Mouse (Mus musculus) heart, embryonic 16.5 days (tissue): ENCODE measurements around the gene Myh9. TPM values are rescaled to one million over a fixed set of nuclear protein-coding genes. Genes with fewer than 3 reads are reported as not detected.

Experiments
- ATAC-seq: fragments of 200-750 bp; cut with Nextera tagmentation; replicated peaks from 2 replicates; pipeline ENCODE4 v1.8.0; 2017; ENCODE audit warnings: moderate number of reproducible peaks; ENCODE audit not compliant: insufficient read depth, low FRiP score; ENCODE audit errors: extremely low read depth
- H3K27ac ChIP-seq: fragments of 300-500 bp; sonication (generic); 2 replicates; pipeline ENCODE4 v1.5.1; 2014; ENCODE audit warnings: mild to moderate bottlenecking, low read length, control low read depth, moderate library complexity
- H3K27me3 ChIP-seq: fragments of 300-500 bp; sonication (generic); 2 replicates; pipeline ENCODE4 v1.6.1; 2014; ENCODE audit warnings: low read length, mixed read lengths; ENCODE audit not compliant: control insufficient read depth, insufficient read depth
- H3K36me3 ChIP-seq: fragments of 300-500 bp; sonication (generic); 2 replicates; pipeline ENCODE4 v1.6.1; 2014; ENCODE audit not compliant: control insufficient read depth, insufficient read depth
- H3K4me1 ChIP-seq: fragments of 300-500 bp; sonication (generic); 2 replicates; pipeline ENCODE4 v1.6.1; 2014; ENCODE audit warnings: low read length, mixed read lengths; ENCODE audit not compliant: control insufficient read depth, insufficient read depth
- H3K4me2 ChIP-seq: fragments of 300-500 bp; sonication (generic); 2 replicates; pipeline ENCODE4 v1.6.1; 2014; ENCODE audit warnings: low read depth, mild to moderate bottlenecking, control low read depth, low read length
- H3K4me3 ChIP-seq: fragments of 300-500 bp; sonication (generic); 2 replicates; pipeline ENCODE4 v1.5.1; 2014; ENCODE audit warnings: mild to moderate bottlenecking, control low read depth, low read length
- H3K9ac ChIP-seq: fragments of 300-500 bp; sonication (generic); 2 replicates; pipeline ENCODE4 v1.6.1; 2014; ENCODE audit warnings: low read length, control low read depth
- H3K9me3 ChIP-seq: fragments of 300-500 bp; sonication (generic); replicated peaks from 2 replicates; pipeline ENCODE4 v1.6.1; 2016; ENCODE audit warnings: low read length; ENCODE audit not compliant: control insufficient read depth
- WGBS: fragments of 180-500 bp; shearing (Covaris S2); extraction: QIAGEN DNeasy Blood & Tissue Kit; methylation state at CpG from one replicate; pipeline ENCODE4 v1.1.7; 2014; 5-methylcytosine and 5-hydroxymethylcytosine counted together
- polyA plus RNA-seq: library from polyadenylated mRNA; unstranded; fragments of >200 nt; fragmentation: Nextera tagmentation; extraction: Ambion mirVana; gene quantifications from 2 replicates; pipeline ENCODE4 v1.2.1, GENCODE M21; 2015

Gene Myh9
- polyA plus RNA-seq, 1 experiment from 2014 or later = 22.8 TPM

- H3K4me1 ChIP-seq = no peaks in the 10 kb centered on the region; the same call in 1 of the 2 replicates
- no peaks in the 10 kb centered on the region for H3K27me3 ChIP-seq
- H3K36me3 ChIP-seq = peaks cover 20% of the 10 kb centered on the region
- H3K9me3 ChIP-seq = no peaks in the 10 kb centered on the region
- H3K27ac ChIP-seq = no peak within 1 kb of the TSS
- 5% methylated on average over 9 of the region's 9 CpGs for WGBS
- no peak within 1 kb of the TSS for H3K9ac ChIP-seq
- no peak within 1 kb of the TSS for H3K4me2 ChIP-seq
- ATAC-seq = no peak
- no peak within 1 kb of the TSS for H3K4me3 ChIP-seq
Observed at GRCm38 (mm10) chr15:77756848-77757247, 85.1 kb downstream of the Myh9 start, which contains the start of gene Apol8. Gene Apol8, minus strand, starts transcription at chr15:77757003.

- Histone ChIP-seq H3K36me3 (peaks cover 12% of the 10 kb centered on the region), H3K4me1 (no peaks in the 10 kb centered on the region; the same call in 1 of the 2 replicates), H3K27me3 (no peaks in the 10 kb centered on the region), H3K4me3 (no peak overlapping the region), H3K4me2 (no peak overlapping the region), H3K9me3 (no peaks in the 10 kb centered on the region), H3K9ac (no peak overlapping the region), H3K27ac (no peak overlapping the region)
- WGBS = 66% methylated on average over 2 of the region's 2 CpGs
- no peak for ATAC-seq
Observed at GRCm38 (mm10) chr15:77756081-77756480, 85.9 kb downstream of the Myh9 start.

- Histone ChIP-seq H3K36me3 (peaks cover 4% of the 10 kb centered on the region), H3K27me3 (no peaks in the 10 kb centered on the region), H3K4me1 (no peaks in the 10 kb centered on the region; the same call in 1 of the 2 replicates), H3K4me3 (no peak overlapping the region), H3K4me2 (no peak overlapping the region), H3K9ac (no peak overlapping the region), H3K9me3 (no peaks in the 10 kb centered on the region), H3K27ac (no peak overlapping the region)
- WGBS = 40% methylated on average over 1 of the region's 2 CpGs
- ATAC-seq = no peak
Observed at GRCm38 (mm10) chr15:77755132-77755531, 86.8 kb downstream of the Myh9 start.

- no peaks in the 10 kb centered on the region; the same call in 1 of the 2 replicates for H3K4me1 ChIP-seq
- no peak overlapping the region for H3K4me2 ChIP-seq
- H3K4me3 ChIP-seq = no peak overlapping the region
- WGBS = 51% methylated on average over 11 of the region's 11 CpGs
- no peak overlapping the region for H3K27ac ChIP-seq
- no peaks in the 10 kb centered on the region; the same call in 1 of the 2 replicates for H3K9me3 ChIP-seq
- no peak for ATAC-seq
- no peaks in the 10 kb centered on the region for H3K27me3 ChIP-seq
- H3K9ac ChIP-seq = no peak overlapping the region
- H3K36me3 ChIP-seq = no peaks in the 10 kb centered on the region
Observed at GRCm38 (mm10) chr15:77752443-77752842, 89.5 kb downstream of the Myh9 start.

GRCm38 (mm10) chr15:77750461-77750860 is 91.5 kb downstream of the Myh9 start:
- Histone ChIP-seq H3K27me3 (no peaks in the 10 kb centered on the region), H3K4me3 (no peak overlapping the region), H3K27ac (no peak overlapping the region), H3K4me1 (no peaks in the 10 kb centered on the region; the same call in 1 of the 2 replicates), H3K9ac (no peak overlapping the region), H3K4me2 (no peak overlapping the region), H3K9me3 (no peaks in the 10 kb centered on the region; the same call in 1 of the 2 replicates), H3K36me3 (no peaks in the 10 kb centered on the region)
- no peak for ATAC-seq
- WGBS = 31% methylated on average over 1 of the region's 1 CpGs

GRCm38 (mm10) chr15:77749717-77750116 is 92.3 kb downstream of the Myh9 start:
- H3K4me1 ChIP-seq = no peaks in the 10 kb centered on the region; the same call in 1 of the 2 replicates
- 86% methylated on average over 10 of the region's 10 CpGs for WGBS

GRCm38 (mm10) chr15:77748414-77748813 is 93.6 kb downstream of the Myh9 start:
- no peaks in the 10 kb centered on the region for H3K27me3 ChIP-seq
- ATAC-seq = no peak
- no peaks in the 10 kb centered on the region for H3K4me1 ChIP-seq
- 36% methylated on average over 3 of the region's 3 CpGs for WGBS
- H3K9ac ChIP-seq = no peak overlapping the region
- H3K36me3 ChIP-seq = no peaks in the 10 kb centered on the region
- H3K27ac ChIP-seq = no peak overlapping the region
- no peak overlapping the region for H3K4me2 ChIP-seq
- H3K4me3 ChIP-seq = no peak overlapping the region
- no peaks in the 10 kb centered on the region; the same call in 1 of the 2 replicates for H3K9me3 ChIP-seq

More at GRCm38 (mm10) chr15:77749717-77750116, 92.3 kb downstream of the Myh9 start:
- H3K4me2 ChIP-seq = no peak overlapping the region
- no peaks in the 10 kb centered on the region for H3K27me3 ChIP-seq
- H3K4me3 ChIP-seq = no peak overlapping the region
- no peaks in the 10 kb centered on the region for H3K36me3 ChIP-seq
- H3K9me3 ChIP-seq = no peaks in the 10 kb centered on the region; the same call in 1 of the 2 replicates
- ATAC-seq = no peak
- H3K27ac ChIP-seq = no peak overlapping the region
- no peak overlapping the region for H3K9ac ChIP-seq

GRCm38 (mm10) chr15:77746326-77746725 is 95.6 kb downstream of the Myh9 start:
- Histone ChIP-seq H3K36me3 (no peaks in the 10 kb centered on the region), H3K4me2 (no peak overlapping the region), H3K9ac (no peak overlapping the region), H3K4me1 (no peaks in the 10 kb centered on the region), H3K27me3 (no peaks in the 10 kb centered on the region), H3K4me3 (no peak overlapping the region), H3K27ac (no peak overlapping the region), H3K9me3 (no peaks in the 10 kb centered on the region; the same call in 1 of the 2 replicates)
- 87% methylated on average over 1 of the region's 1 CpGs for WGBS
- no peak for ATAC-seq

- no peak for ATAC-seq
- Histone ChIP-seq H3K4me2 (no peak overlapping the region), H3K27me3 (no peaks in the 10 kb centered on the region), H3K4me1 (no peaks in the 10 kb centered on the region), H3K9ac (no peak overlapping the region), H3K27ac (no peak overlapping the region), H3K36me3 (no peaks in the 10 kb centered on the region), H3K9me3 (no peaks in the 10 kb centered on the region; the same call in 1 of the 2 replicates), H3K4me3 (no peak overlapping the region)
Observed at GRCm38 (mm10) chr15:77745081-77745480, 96.9 kb downstream of the Myh9 start.
